Mouse (Mus musculus): ENCODE data around the gene Gfy. TPM values are rescaled to one million over a fixed set of nuclear protein-coding genes. Genes with fewer than 3 reads are reported as not detected.

Gfy gene
- total and polyA plus RNA-seq, 3 experiments, result not detected

GRCm38 (mm10) chr7:45211070-45211469 lies 31.7 kb upstream of the Gfy start:
- no peaks in the 10 kb centered on the region for H3K79me2 ChIP-seq (replicated peaks; ENCODE audit: control insufficient read depth, insufficient read depth, low read length)
- H3K36me3 ChIP-seq (ENCODE audit: control insufficient read depth, insufficient read depth, low read length), result no peaks in the 10 kb centered on the region
- intact Hi-C loops (cut with DNase I), result no loop called here
- H3K9ac ChIP-seq (ENCODE audit: low read depth, low read length), result no peak overlapping the region
- WGBS, result 39% methylated on average over 10 of the region's 10 CpGs
- no peaks in the 10 kb centered on the region for H3K4me1 ChIP-seq (ENCODE audit: control insufficient read depth, insufficient read depth, low read length)
- DNase-seq, result no peak
- TF ChIP-seq EP300 (IDR thresholded peaks at IDR 0.05; ENCODE audit: insufficient read depth, low read depth, low read length), result no peak
- no peak for TF ChIP-seq POLR2A (IDR thresholded peaks at IDR 0.05; ENCODE audit: insufficient read depth, low read depth, low read length)
- TF ChIP-seq CTCF (IDR thresholded peaks at IDR 0.05), result no peak
- no peak overlapping the region for H3K4me3 ChIP-seq
- H3K27ac ChIP-seq, result no peak overlapping the region
- no peaks in the 10 kb centered on the region; the same call in 1 of the 2 replicates for H3K27me3 ChIP-seq (ENCODE audit: control insufficient read depth, insufficient read depth, low read length)

GRCm38 (mm10) chr7:45208260-45208659 lies 28.9 kb upstream of the Gfy start:
- Histone ChIP-seq H3K27ac (no peak overlapping the region), H3K36me3 (ENCODE audit: control insufficient read depth, insufficient read depth, low read length) (no peaks in the 10 kb centered on the region), H3K79me2 (replicated peaks; ENCODE audit: control insufficient read depth, insufficient read depth, low read length) (no peaks in the 10 kb centered on the region), H3K9ac (ENCODE audit: low read depth, low read length) (no peak overlapping the region), H3K4me3 (no peak overlapping the region), H3K4me1 (ENCODE audit: control insufficient read depth, insufficient read depth, low read length) (peaks cover 1% of the 10 kb centered on the region; the same call in 1 of the 2 replicates), H3K27me3 (ENCODE audit: control insufficient read depth, insufficient read depth, low read length) (no peaks in the 10 kb centered on the region)
- intact Hi-C loops (cut with DNase I), result no loop called here
- TF ChIP-seq EP300 (IDR thresholded peaks at IDR 0.05; ENCODE audit: insufficient read depth, low read depth, low read length) (no peak), CTCF (IDR thresholded peaks at IDR 0.05) (no peak), POLR2A (IDR thresholded peaks at IDR 0.05; ENCODE audit: insufficient read depth, low read depth, low read length) (no peak)
- no peak for DNase-seq
- 80% methylated on average over 6 of the region's 6 CpGs for WGBS

GRCm38 (mm10) chr7:45204380-45205143 lies 25.2 kb upstream of the Gfy start, which contains the start of gene Ccdc155:
TSS of gene Ccdc155 (minus strand) at chr7:45204892.
- no peaks in the 10 kb centered on the region for H3K36me3 ChIP-seq (ENCODE audit: control insufficient read depth, insufficient read depth, low read length)
- intact Hi-C loops (cut with DNase I), result loop anchor here (5.0 kb wide), 1 partner anchor 222 kb away; no protein-coding TSS in a partner anchor
- H3K4me3 ChIP-seq, result peak within 1 kb of the TSS; percentile 59
- peak; percentile 81 to 90 for DNase-seq
- H3K9ac ChIP-seq (ENCODE audit: low read depth, low read length), result peak within 1 kb of the TSS; percentile 44
- H3K79me2 ChIP-seq (replicated peaks; ENCODE audit: control insufficient read depth, insufficient read depth, low read length), result no peaks in the 10 kb centered on the region
- TF ChIP-seq POLR2A (IDR thresholded peaks at IDR 0.05; ENCODE audit: insufficient read depth, low read depth, low read length) (peak; percentile 73), EP300 (IDR thresholded peaks at IDR 0.05; ENCODE audit: insufficient read depth, low read depth, low read length) (no peak), CTCF (IDR thresholded peaks at IDR 0.05) (no peak)
- H3K27me3 ChIP-seq (ENCODE audit: control insufficient read depth, insufficient read depth, low read length), result no peaks in the 10 kb centered on the region
- peaks cover 1% of the 10 kb centered on the region; the same call in 1 of the 2 replicates for H3K4me1 ChIP-seq (ENCODE audit: control insufficient read depth, insufficient read depth, low read length)
- 9% methylated on average over 44 of the region's 44 CpGs for WGBS
- no peak within 1 kb of the TSS for H3K27ac ChIP-seq

GRCm38 (mm10) chr7:45202654-45203053 lies 23.3 kb upstream of the Gfy start:
- Histone ChIP-seq H3K27me3 (ENCODE audit: control insufficient read depth, insufficient read depth, low read length) (no peaks in the 10 kb centered on the region), H3K9ac (ENCODE audit: low read depth, low read length) (no peak overlapping the region), H3K27ac (no peak overlapping the region), H3K4me3 (no peak overlapping the region), H3K4me1 (ENCODE audit: control insufficient read depth, insufficient read depth, low read length) (peaks cover 1% of the 10 kb centered on the region; the same call in 1 of the 2 replicates), H3K36me3 (ENCODE audit: control insufficient read depth, insufficient read depth, low read length) (no peaks in the 10 kb centered on the region), H3K79me2 (replicated peaks; ENCODE audit: control insufficient read depth, insufficient read depth, low read length) (no peaks in the 10 kb centered on the region)
- intact Hi-C loops (cut with DNase I), result loop anchor here (5.0 kb wide), 1 partner anchor 220 kb away; no protein-coding TSS in a partner anchor
- WGBS, result 33% methylated on average over 10 of the region's 10 CpGs
- TF ChIP-seq CTCF (IDR thresholded peaks at IDR 0.05) (no peak), EP300 (IDR thresholded peaks at IDR 0.05; ENCODE audit: insufficient read depth, low read depth, low read length) (no peak), POLR2A (IDR thresholded peaks at IDR 0.05; ENCODE audit: insufficient read depth, low read depth, low read length) (no peak)
- no peak for DNase-seq

GRCm38 (mm10) chr7:45198961-45199360 lies 19.6 kb upstream of the Gfy start:
- Histone ChIP-seq H3K79me2 (replicated peaks; ENCODE audit: control insufficient read depth, insufficient read depth, low read length) (no peaks in the 10 kb centered on the region), H3K9ac (ENCODE audit: low read depth, low read length) (no peak overlapping the region), H3K36me3 (ENCODE audit: control insufficient read depth, insufficient read depth, low read length) (no peaks in the 10 kb centered on the region), H3K4me1 (ENCODE audit: control insufficient read depth, insufficient read depth, low read length) (no peaks in the 10 kb centered on the region; the same call in 1 of the 2 replicates), H3K4me3 (no peak overlapping the region), H3K27ac (no peak overlapping the region), H3K27me3 (ENCODE audit: control insufficient read depth, insufficient read depth, low read length) (no peaks in the 10 kb centered on the region)
- DNase-seq, result no peak
- no peak for TF ChIP-seq CTCF (IDR thresholded peaks at IDR 0.05)
- TF ChIP-seq POLR2A (IDR thresholded peaks at IDR 0.05; ENCODE audit: insufficient read depth, low read depth, low read length), result no peak
- no peak for TF ChIP-seq EP300 (IDR thresholded peaks at IDR 0.05; ENCODE audit: insufficient read depth, low read depth, low read length)
- intact Hi-C loops (cut with DNase I), result loop anchor here (1.0 kb wide), 2 partner anchors 37 to 119 kb away; no protein-coding TSS in a partner anchor
- 74% methylated on average over 11 of the region's 11 CpGs for WGBS

GRCm38 (mm10) chr7:45198435-45198834 lies 19.1 kb upstream of the Gfy start:
- TF ChIP-seq EP300 (IDR thresholded peaks at IDR 0.05; ENCODE audit: insufficient read depth, low read depth, low read length) (peak; percentile 83), CTCF (IDR thresholded peaks at IDR 0.05) (peak; percentile 84), POLR2A (IDR thresholded peaks at IDR 0.05; ENCODE audit: insufficient read depth, low read depth, low read length) (no peak)
- peak; percentile 73 to 76 for DNase-seq
- Histone ChIP-seq H3K9ac (ENCODE audit: low read depth, low read length) (no peak overlapping the region), H3K4me1 (ENCODE audit: control insufficient read depth, insufficient read depth, low read length) (no peaks in the 10 kb centered on the region; the same call in 1 of the 2 replicates), H3K27ac (no peak overlapping the region), H3K27me3 (ENCODE audit: control insufficient read depth, insufficient read depth, low read length) (no peaks in the 10 kb centered on the region), H3K79me2 (replicated peaks; ENCODE audit: control insufficient read depth, insufficient read depth, low read length) (no peaks in the 10 kb centered on the region), H3K4me3 (no peak overlapping the region), H3K36me3 (ENCODE audit: control insufficient read depth, insufficient read depth, low read length) (no peaks in the 10 kb centered on the region)
- WGBS, result 10% methylated on average over 5 of the region's 5 CpGs
- intact Hi-C loops (cut with DNase I), result loop anchor here (1.0 kb wide), 2 partner anchors 36 to 118 kb away; no protein-coding TSS in a partner anchor

Measured in heart, adult 2 months (tissue).